In the genomic region with DNA sequence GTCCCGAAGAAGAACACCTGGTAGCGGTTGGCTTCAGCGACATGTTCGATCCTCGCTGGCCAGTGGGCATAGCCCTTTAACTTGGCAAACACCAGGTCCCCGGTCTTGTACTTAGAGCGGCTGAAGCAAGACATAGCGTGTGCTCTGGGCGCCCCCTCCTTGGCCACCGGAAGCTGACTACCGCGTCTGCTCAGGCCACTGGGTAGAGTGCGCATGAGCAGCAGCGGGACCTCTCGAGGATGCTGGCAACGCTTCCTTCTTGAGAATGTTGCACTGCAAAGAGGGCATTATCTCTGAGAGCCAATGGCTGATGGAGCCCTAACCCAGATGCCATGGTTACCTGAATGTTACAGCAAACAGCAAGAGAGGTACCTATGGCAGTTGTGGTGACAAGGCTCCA, we compare ENCODE assay signal across 29 mouse cellular contexts. TPM values are rescaled to one million over a fixed set of nuclear protein-coding genes. Genes with fewer than 3 reads are reported as not detected.
DNase-seq lines count a peak whose midpoint lies in the region; ATAC-seq and TF ChIP-seq lines count a peak whose summit lies in the region.
"Had no signal": no experiment of that assay in that cellular context is flagged by ENCODE, and none has a peak within 500 bp of the region (broad histone marks: within the 10 kb centered on the region; RNA-seq: fewer than 3 reads in every experiment).

A gene (minus strand): TSS at position 211 of the 400 bp plus-strand sequence.

- H3K4me2 ChIP-seq in forebrain, embryonic 15.5 days (replicated peaks), result no peak within 1 kb of the TSS
- no peak within 1 kb of the TSS for H3K4me2 ChIP-seq in heart, embryonic 11.5 days
- H3K4me2 ChIP-seq: embryonic facial prominence, embryonic 15.5 days; heart, embryonic 12.5 days; hindbrain, embryonic 12.5 days had no signal

- no peak for DNase-seq in forebrain, embryonic 10.5 days (ENCODE audit: extremely low spot score, low spot score)
- peak; percentile 26 for DNase-seq in ZHBTc4 (ENCODE audit: low read depth, low spot score)
- DNase-seq in testis, postnatal 14 days (ENCODE audit: low spot score), result peak; percentile 57
- no peak for DNase-seq in adrenal gland, adult 18-20 months (ENCODE audit: low spot score in 2 of 2)
- DNase-seq: adrenal gland, postnatal 14 days; B cell, adult 2 months; cerebellum, adult 18-20 months; cerebellum, postnatal 10 days; gastrocnemius, postnatal 10 days; heart, adult 2 months; heart, postnatal 36 days; kidney, adult 11 months had no signal

- WGBS in forebrain, embryonic 10.5 days, result 94% methylated on average over 16 of the region's 16 CpGs
- WGBS in forebrain, embryonic 15.5 days, result 98% methylated on average over 16 of the region's 16 CpGs
- WGBS in heart, embryonic 11.5 days (ENCODE audit: insufficient replicate concordance), result 91% methylated on average over 16 of the region's 16 CpGs

- 0 out of 2 replicates have a peak within 1 kb of the TSS, but pooled peaks have one; percentile 8 for H3K27ac ChIP-seq in forebrain, embryonic 10.5 days
- H3K27ac ChIP-seq in forebrain, embryonic 15.5 days (replicated peaks), result no peak within 1 kb of the TSS
- no peak within 1 kb of the TSS for H3K27ac ChIP-seq in heart, embryonic 11.5 days (ENCODE audit: low read depth, low read length)
- H3K27ac ChIP-seq: embryonic facial prominence, embryonic 15.5 days; heart, adult 2 months; hindbrain, embryonic 12.5 days had no signal

- H3K9me3 ChIP-seq in forebrain, embryonic 10.5 days, result no peaks in the 10 kb centered on the region
- no peaks in the 10 kb centered on the region; the same call in 1 of the 2 replicates for H3K9me3 ChIP-seq in forebrain, embryonic 15.5 days
- H3K9me3 ChIP-seq in E14TG2a.4 (ENCODE audit: low read length), result no peaks in the 10 kb centered on the region
- no peaks in the 10 kb centered on the region for H3K9me3 ChIP-seq in heart, embryonic 11.5 days (replicated peaks; ENCODE audit: control insufficient read depth, low read length)
- H3K9me3 ChIP-seq: embryonic facial prominence, embryonic 15.5 days; heart, embryonic 12.5 days; hindbrain, embryonic 12.5 days had no signal

- no peaks in the 10 kb centered on the region for H3K36me3 ChIP-seq in forebrain, embryonic 10.5 days (replicated peaks)
- no peaks in the 10 kb centered on the region for H3K36me3 ChIP-seq in forebrain, embryonic 15.5 days
- H3K36me3 ChIP-seq in E14TG2a.4 (ENCODE audit: insufficient read depth, low read length), result no peaks in the 10 kb centered on the region
- no peaks in the 10 kb centered on the region for H3K36me3 ChIP-seq in heart, embryonic 11.5 days (ENCODE audit: control insufficient read depth, insufficient read depth, low read length)
- H3K36me3 ChIP-seq: embryonic facial prominence, embryonic 15.5 days; G1E; heart, embryonic 12.5 days; hindbrain, embryonic 12.5 days had no signal

- no peak for ATAC-seq in forebrain, embryonic 15.5 days (replicated peaks)
- ATAC-seq in heart, embryonic 11.5 days (replicated peaks; ENCODE audit: insufficient number of reproducible peaks, low FRiP score, low TSS enrichment), result no peak
- ATAC-seq: CD4-positive, CD25-positive, alpha-beta regulatory T cell, adult 4 months; forebrain, embryonic 16.5 days; hindbrain, embryonic 16.5 days had no signal

- H3K4me1 ChIP-seq in forebrain, embryonic 10.5 days, result no peaks in the 10 kb centered on the region
- no peaks in the 10 kb centered on the region for H3K4me1 ChIP-seq in forebrain, embryonic 15.5 days
- H3K4me1 ChIP-seq in E14TG2a.4 (replicated peaks; ENCODE audit: low read depth, low read length), result peaks cover 7% of the 10 kb centered on the region; the same call in 1 of the 2 replicates
- no peaks in the 10 kb centered on the region for H3K4me1 ChIP-seq in heart, embryonic 11.5 days (ENCODE audit: control insufficient read depth, insufficient read depth, low read length)
- H3K4me1 ChIP-seq: embryonic facial prominence, embryonic 15.5 days; heart, embryonic 12.5 days; hindbrain, embryonic 12.5 days had no signal

- no peak within 1 kb of the TSS for H3K4me3 ChIP-seq in forebrain, embryonic 10.5 days
- no peak within 1 kb of the TSS for H3K4me3 ChIP-seq in forebrain, embryonic 15.5 days
- H3K4me3 ChIP-seq in E14TG2a.4 (replicated peaks; ENCODE audit: low read length), result peak within 1 kb of the TSS; percentile 50
- no peak within 1 kb of the TSS for H3K4me3 ChIP-seq in heart, embryonic 11.5 days (ENCODE audit: low read depth, low read length)
- H3K4me3 ChIP-seq: embryonic facial prominence, embryonic 15.5 days; erythroblast, embryonic 14.5 days; heart, adult 2 months; heart, embryonic 12.5 days; hindbrain, embryonic 12.5 days had no signal

- no peak for TF ChIP-seq CTCF in E14TG2a.4 (conservative IDR thresholded peaks at IDR 0.05; ENCODE audit: low read length)

- H3K27me3 ChIP-seq in forebrain, embryonic 10.5 days (ENCODE audit: poor library complexity, severe bottlenecking), result no peaks in the 10 kb centered on the region
- H3K27me3 ChIP-seq in forebrain, embryonic 15.5 days, result no peaks in the 10 kb centered on the region
- H3K27me3 ChIP-seq in E14TG2a.4 (ENCODE audit: insufficient read depth, low read length), result peaks cover 15% of the 10 kb centered on the region
- H3K27me3 ChIP-seq in heart, embryonic 11.5 days (ENCODE audit: control insufficient read depth, insufficient read depth, low read length), result no peaks in the 10 kb centered on the region
- H3K27me3 ChIP-seq: embryonic facial prominence, embryonic 15.5 days; heart, embryonic 12.5 days; hindbrain, embryonic 12.5 days had no signal

- H3K9ac ChIP-seq in forebrain, embryonic 15.5 days (replicated peaks), result no peak within 1 kb of the TSS
- no peak within 1 kb of the TSS for H3K9ac ChIP-seq in heart, embryonic 11.5 days (ENCODE audit: low read depth, low read length)
- H3K9ac ChIP-seq: embryonic facial prominence, embryonic 15.5 days; heart, embryonic 12.5 days; hindbrain, embryonic 12.5 days had no signal

RNA-seq across cellular contexts. Expression of the gene that starts here (rescaled TPM):
- not detected in 2 replicates for polyA plus RNA-seq in forebrain, embryonic 10.5 days (2016; fragmentation: Nextera tagmentation; extraction: Ambion mirVana)
- not detected in 2 replicates for polyA plus RNA-seq in forebrain, embryonic 15.5 days (2015; fragmentation: Nextera tagmentation; extraction: Ambion mirVana)
- not detected in 2 replicates for polyA plus RNA-seq in heart, embryonic 11.5 days (2014; fragmentation: Nextera tagmentation; extraction: Ambion mirVana)
- not detected for total RNA-seq in adrenal gland, adult 18-20 months (2021)
- total RNA-seq: adrenal gland, postnatal 14 days; G1E; gastrocnemius, postnatal 10 days; gastrocnemius, postnatal 4 days; heart, adult 2 months; heart, postnatal 36 days had no signal
- polyA plus RNA-seq: CD4-positive, CD25-positive, alpha-beta regulatory T cell, adult 4 months; embryonic facial prominence, embryonic 11.5 days; embryonic facial prominence, embryonic 15.5 days; erythroblast, embryonic 14.5 days; forebrain, embryonic 11.5 days; forebrain, embryonic 16.5 days; frontal cortex, adult 2 months; G1E; heart, adult 2 months; heart, embryonic 12.5 days; heart, embryonic 16.5 days; hindbrain, embryonic 12.5 days; hindbrain, embryonic 16.5 days; intestine, embryonic 14.5 days had no signal

Comparison
In these comparisons a context has a peak if more than half of its experiments do, and no peak if none do; other contexts are left out.
1. DNase-seq: peak in ZHBTc4 (single experiment) and testis, postnatal 14 days (single experiment); none in forebrain, embryonic 10.5 days (single experiment) and adrenal gland, adult 18-20 months (0 of 2).